10 mouse cellular contexts compared by ENCODE assay signal in genomic region chr4:63400541-63401306, GRCm38 (mm10). TPM values are rescaled to one million over a fixed set of nuclear protein-coding genes. Genes with fewer than 3 reads are reported as not detected.
DNase-seq lines count a peak whose midpoint lies in the region; ATAC-seq and TF ChIP-seq lines count a peak whose summit lies in the region.
"Had no signal": no experiment of that assay in that cellular context is flagged by ENCODE, and none has a peak within 500 bp of the region (broad histone marks: within the 10 kb centered on the region; RNA-seq: fewer than 3 reads in every experiment).

No protein-coding gene starts in this region.

- no peak for ATAC-seq in lung, embryonic 16.5 days (ENCODE audit: low read depth)

- WGBS in lung, embryonic 16.5 days: 74% methylated on average over 18 of the region's 18 CpGs
- 66% methylated on average over 18 of the region's 18 CpGs for WGBS in lung, adult 2 months

- H3K36me3 ChIP-seq in lung, embryonic 16.5 days (ENCODE audit: control insufficient read depth, insufficient read depth, low read length): no peaks in the 10 kb centered on the region

- no peak for TF ChIP-seq POLR2A in lung, adult 2 months (IDR thresholded peaks at IDR 0.05; ENCODE audit: borderline replicate concordance, extremely low read depth, low read depth, low read length)

- no peaks in the 10 kb centered on the region for H3K27me3 ChIP-seq in lung, embryonic 16.5 days (ENCODE audit: control insufficient read depth, insufficient read depth, low read depth, low read length)

- H3K4me3 ChIP-seq in lung, embryonic 16.5 days (ENCODE audit: low read length): no peak overlapping the region
- no peak overlapping the region for H3K4me3 ChIP-seq in lung, adult 2 months (replicated peaks; ENCODE audit: extremely low read depth, low read depth, low read length)
- peak overlapping the region; percentile 29 for H3K4me3 ChIP-seq in brown adipose tissue, adult 24 weeks (ENCODE audit: insufficient read depth, low read depth, low read length)

- no peak for TF ChIP-seq CTCF in lung, adult 2 months (IDR thresholded peaks at IDR 0.05; ENCODE audit: insufficient read depth, low read length)

- H3K4me2 ChIP-seq in lung, embryonic 16.5 days (ENCODE audit: low read depth, low read length): no peak overlapping the region

- H3K27ac ChIP-seq in lung, embryonic 16.5 days (ENCODE audit: low read length): peak overlapping the region; percentile 83; the same call in 1 of the 2 replicates
- peak overlapping the region; percentile 99 for H3K27ac ChIP-seq in brown adipose tissue, adult 24 weeks (replicated peaks; ENCODE audit: low read depth, low read length)

- DNase-seq in lung, adult 2 months: no peak
- peak; percentile 51 for DNase-seq in lung, postnatal 25 days (ENCODE audit: low spot score)
- DNase-seq in thymus, postnatal 10 days (ENCODE audit: low spot score in 2 of 2): peak; percentile 58
- no peak for DNase-seq in ovary, adult 18-20 months (ENCODE audit: low spot score)
- no peak for DNase-seq in cerebellum, postnatal 36 days
- DNase-seq in right cerebral cortex, postnatal 10 days (ENCODE audit: low spot score in 2 of 2): no peak
- DNase-seq: cerebellum, adult 11 months; heart, postnatal 4 days had no signal

- H3K4me1 ChIP-seq in lung, embryonic 16.5 days (replicated peaks; ENCODE audit: control insufficient read depth, insufficient read depth, low read length): peaks cover 66% of the 10 kb centered on the region
- H3K4me1 ChIP-seq in lung, adult 2 months (ENCODE audit: control insufficient read depth, insufficient read depth, low read length): peaks cover 20% of the 10 kb centered on the region
- peaks cover 24% of the 10 kb centered on the region for H3K4me1 ChIP-seq in brown adipose tissue, adult 24 weeks (ENCODE audit: control insufficient read depth, insufficient read depth, insufficient read length, low read length)

- no peak overlapping the region for H3K9ac ChIP-seq in lung, embryonic 16.5 days (ENCODE audit: low read length)

- H3K9me3 ChIP-seq in lung, embryonic 16.5 days (ENCODE audit: control insufficient read depth, low read length): no peaks in the 10 kb centered on the region

RNA-seq across cellular contexts. Expression of gene Akna, which starts 2.4 kb away (rescaled TPM):
- 10.2 and 10.6 TPM in 2 replicates for polyA plus RNA-seq in lung, embryonic 16.5 days (2015; fragmentation: Nextera tagmentation; extraction: Ambion mirVana)
- 22.2 and 22.7 TPM in 2 replicates for polyA plus RNA-seq in lung, adult 2 months (2012; rRNA removed)
- polyA plus RNA-seq in brown adipose tissue, adult 24 weeks (2012; ENCODE audit: insufficient read depth, insufficient read length, missing spikeins): 0.95 and 1.5 TPM in 2 replicates

RNA-seq across cellular contexts. Expression of gene Orm2, which starts 38.5 kb away (rescaled TPM):
- not detected in 2 replicates for polyA plus RNA-seq in lung, embryonic 16.5 days (2015; fragmentation: Nextera tagmentation; extraction: Ambion mirVana)
- polyA plus RNA-seq in lung, adult 2 months (2012; rRNA removed): 0.45 and 0.49 TPM in 2 replicates
- 1.3 TPM in 1 of 2 replicates, not detected in the other for polyA plus RNA-seq in brown adipose tissue, adult 24 weeks (2012; ENCODE audit: insufficient read depth, insufficient read length, missing spikeins)

RNA-seq across cellular contexts. Expression of gene Orm3, which starts 44.8 kb away (rescaled TPM):
- polyA plus RNA-seq in lung, embryonic 16.5 days (2015; fragmentation: Nextera tagmentation; extraction: Ambion mirVana): not detected in 2 replicates
- polyA plus RNA-seq in lung, adult 2 months (2012; rRNA removed): 0.22 and 0.50 TPM in 2 replicates
- 24.8 and 28.9 TPM in 2 replicates for polyA plus RNA-seq in brown adipose tissue, adult 24 weeks (2012; ENCODE audit: insufficient read depth, insufficient read length, missing spikeins)

RNA-seq across cellular contexts. Expression of gene Orm1, which starts 56.4 kb away (rescaled TPM):
- polyA plus RNA-seq in lung, embryonic 16.5 days (2015; fragmentation: Nextera tagmentation; extraction: Ambion mirVana): 0.48 TPM in 1 of 2 replicates, not detected in the other
- polyA plus RNA-seq in lung, adult 2 months (2012; rRNA removed): 3.9 and 4.7 TPM in 2 replicates
- polyA plus RNA-seq in brown adipose tissue, adult 24 weeks (2012; ENCODE audit: insufficient read depth, insufficient read length, missing spikeins): 282 and 371 TPM in 2 replicates

Comparison
In these comparisons a context has a peak if more than half of its experiments do, and no peak if none do; other contexts are left out.
1. DNase-seq: peak in lung, postnatal 25 days (single experiment) and thymus, postnatal 10 days (2 of 2); none in lung, adult 2 months (single experiment), ovary, adult 18-20 months (single experiment), cerebellum, postnatal 36 days (0 of 2) and right cerebral cortex, postnatal 10 days (0 of 2).
2. RNA of gene Orm3, which starts 44.8 kb away (polyA plus RNA-seq): 24.8 to 28.9 TPM in brown adipose tissue, adult 24 weeks; 0.22 to 0.50 TPM in lung, adult 2 months and not detected in lung, embryonic 16.5 days; every median in the first group is over 10 times any median in the second.